Mouse (Mus musculus) CH12.LX (cell line): ENCODE data around the gene Igsf8. TPM values are rescaled to one million over a fixed set of nuclear protein-coding genes. Genes with fewer than 3 reads are reported as not detected.

Experiments used
- DNase-seq: peaks from one replicate; pipeline ENCODE4 v3.0.0-alpha.2; 2013; ENCODE audit errors: extremely low read depth
- H3K27ac ChIP-seq: 2 replicates; pipeline ENCODE4 v1.5.1; 2012; ENCODE audit warnings: low read depth, mild to moderate bottlenecking, control low read depth, moderate library complexity; ENCODE audit not compliant: insufficient read depth
- H3K27me3 ChIP-seq: replicated peaks from 2 replicates; pipeline ENCODE3; 2012; ENCODE audit warnings: inconsistent platforms
- H3K36me3 ChIP-seq, 2 experiments: replicated peaks in 1 of 2; 2 replicates each; pipeline versions ENCODE3 to v1.6.1; 2012; ENCODE audit warnings: inconsistent platforms in 1 of 2, low read length in 1 of 2, mild to moderate bottlenecking in 1 of 2, mixed read lengths in 1 of 2, moderate library complexity in 1 of 2; ENCODE audit not compliant: control insufficient read depth in 1 of 2, insufficient read depth in 1 of 2
- H3K4me1 ChIP-seq, 2 experiments: 2 replicates each; pipeline ENCODE4 v1.6.1; 2012; ENCODE audit warnings: inconsistent platforms in 1 of 2, moderate library complexity in 1 of 2; ENCODE audit not compliant: insufficient read depth in 2 of 2, control insufficient read depth in 1 of 2
- H3K4me2 ChIP-seq: 2 replicates; pipeline ENCODE4 v1.6.1; 2012; ENCODE audit warnings: low read depth, mild to moderate bottlenecking, control low read depth; ENCODE audit not compliant: poor library complexity, insufficient read depth, severe bottlenecking
- H3K4me3 ChIP-seq, 3 experiments: fragments of 150-350 bp in 1 of 3; sonication (generic) in 1 of 3; replicated peaks in 1 of 3; 2 replicates each; pipeline versions ENCODE3 to v1.5.1; 2011 to 2012; ENCODE audit warnings: low read depth in 2 of 3, low read length in 2 of 3, mild to moderate bottlenecking in 2 of 3, moderate library complexity in 2 of 3, control low read depth in 1 of 3, improper control_type of control experiment in 1 of 3, inconsistent platforms in 1 of 3, mixed read lengths in 1 of 3; ENCODE audit not compliant: poor library complexity in 1 of 3
- H3K79me2 ChIP-seq: replicated peaks from 2 replicates; pipeline ENCODE4 v1.6.1; 2012; ENCODE audit warnings: mild to moderate bottlenecking, moderate library complexity; ENCODE audit not compliant: control insufficient read depth, poor library complexity, insufficient read depth, severe bottlenecking; ENCODE audit errors: extremely low read depth
- H3K9ac ChIP-seq: 2 replicates; pipeline ENCODE4 v1.6.1; 2012; ENCODE audit warnings: low read depth, mild to moderate bottlenecking, control low read depth, moderate library complexity; ENCODE audit not compliant: insufficient read depth
- H3K9me3 ChIP-seq: replicated peaks from 2 replicates; pipeline ENCODE3; 2012; ENCODE audit warnings: low read length, inconsistent platforms, mixed read lengths
- BHLHE40 ChIP-seq: IDR thresholded peaks from 2 replicates; pipeline ENCODE4 v1.6.1; 2011; ENCODE audit warnings: mild to moderate bottlenecking, low read depth, low read length, improper control_type of control experiment
- CHD1 ChIP-seq: IDR thresholded peaks from 2 replicates; pipeline ENCODE4 v1.6.1; 2012; ENCODE audit warnings: low read depth, low read length, improper control_type of control experiment, inconsistent platforms
- CHD2 ChIP-seq: IDR thresholded peaks from 2 replicates; pipeline ENCODE4 v1.6.1; 2011; ENCODE audit warnings: low read length, improper control_type of control experiment
- ELF1 ChIP-seq: IDR thresholded peaks from 2 replicates; pipeline ENCODE4 v1.6.1; 2014; ENCODE audit warnings: low read depth, mild to moderate bottlenecking, inconsistent platforms, low read length, improper control_type of control experiment
- EP300 ChIP-seq: IDR thresholded peaks from 2 replicates; pipeline ENCODE4 v1.6.1; 2011; ENCODE audit warnings: low read length, improper control_type of control experiment
- GABPA ChIP-seq: IDR thresholded peaks from 2 replicates; pipeline ENCODE4 v1.6.1; 2012; ENCODE audit warnings: low read depth, low read length, improper control_type of control experiment, inconsistent platforms; ENCODE audit not compliant: insufficient replicate concordance
- IRF4 ChIP-seq: IDR thresholded peaks from 2 replicates; pipeline ENCODE4 v1.6.1; 2014; ENCODE audit warnings: low read depth, mild to moderate bottlenecking, inconsistent platforms, low read length, improper control_type of control experiment
- JUN ChIP-seq: IDR thresholded peaks from 2 replicates; pipeline ENCODE4 v1.6.1; 2011; ENCODE audit warnings: low read depth, mild to moderate bottlenecking, low read length, improper control_type of control experiment, moderate library complexity; ENCODE audit not compliant: insufficient read depth
- JUND ChIP-seq: conservative IDR thresholded peaks from 2 replicates; pipeline ENCODE4 v1.6.1; 2011; ENCODE audit warnings: low read depth, low read length, improper control_type of control experiment
- KAT2A ChIP-seq: IDR thresholded peaks from 2 replicates; pipeline ENCODE4 v1.6.1; 2012; ENCODE audit warnings: low read length, improper control_type of control experiment, inconsistent platforms; ENCODE audit not compliant: insufficient replicate concordance
- MEF2A ChIP-seq: IDR thresholded peaks from 2 replicates; pipeline ENCODE4 v1.6.1; 2014; ENCODE audit warnings: low read depth, mild to moderate bottlenecking, inconsistent platforms, low read length, improper control_type of control experiment, borderline replicate concordance
- MYC ChIP-seq: IDR thresholded peaks from 2 replicates; pipeline ENCODE4 v1.6.1; 2011; ENCODE audit warnings: low read depth, mild to moderate bottlenecking, improper control_type of control experiment, low read length
- NELFE ChIP-seq: IDR thresholded peaks from 2 replicates; pipeline ENCODE4 v1.6.1; 2011; ENCODE audit warnings: low read depth, low read length, improper control_type of control experiment
- POLR2AphosphoS2 ChIP-seq: IDR thresholded peaks from 2 replicates; pipeline ENCODE4 v1.6.1; 2011; ENCODE audit warnings: low read depth, low read length, improper control_type of control experiment
- RCOR1 ChIP-seq: conservative IDR thresholded peaks from 2 replicates; pipeline ENCODE4 v1.6.1; 2012; ENCODE audit warnings: low read depth, mild to moderate bottlenecking, inconsistent platforms, low read length, improper control_type of control experiment
- SIN3A ChIP-seq: IDR thresholded peaks from 2 replicates; pipeline ENCODE4 v1.6.1; 2012; ENCODE audit warnings: low read length, improper control_type of control experiment, inconsistent platforms
- USF1 ChIP-seq: IDR thresholded peaks from 2 replicates; pipeline ENCODE4 v1.6.1; 2014; ENCODE audit warnings: low read depth, mild to moderate bottlenecking, inconsistent platforms, low read length, improper control_type of control experiment
- ZC3H11A ChIP-seq: IDR thresholded peaks from 2 replicates; pipeline ENCODE4 v1.6.1; 2012; ENCODE audit warnings: low read depth, mild to moderate bottlenecking, inconsistent platforms, low read length, improper control_type of control experiment
- ZKSCAN1 ChIP-seq: IDR thresholded peaks from 2 replicates; pipeline ENCODE4 v1.6.1; 2012; ENCODE audit warnings: low read depth, inconsistent platforms, low read length, improper control_type of control experiment, borderline replicate concordance
- dilution Hi-C: fragments of 300-500 bp; cut with MboI; formaldehyde crosslinking; loops from 2 replicates; pipeline ENCODE4 v1.14.3; 2020; ENCODE audit warnings: low sequenced_read_pairs; ENCODE audit not compliant: extremely low pct_unique_long_range_greater_than_20kb, extremely low pct_ligation_motif_present
- in situ Hi-C: fragments of 300-500 bp; cut with MboI; formaldehyde crosslinking; loops from 3 replicates; pipeline ENCODE4 v1.14.3; 2019; ENCODE audit warnings: low sequenced_read_pairs, low pct_ligation_motif_present, low pct_unique_long_range_greater_than_20kb, mixed read lengths
- polyA plus RNA-seq: library from polyadenylated mRNA; unstranded; fragments of >175 nt; gene quantifications from 2 replicates; pipeline ENCODE4 v1.2.1, GENCODE M21; 2012; ENCODE audit warnings: low read depth; ENCODE audit not compliant: insufficient read length
- total RNA-seq, 2 experiments: library from RNA; depleted of rRNA; stranded (reverse); fragments of 300-350 nt in 1 of 2; fragments of >200 nt in 1 of 2; gene quantifications; 2 replicates each; pipeline ENCODE4 v1.2.3; 2012 to 2014

The Igsf8 gene
- total and polyA plus RNA-seq, 3 experiments = 7.4 to 37.0 (median 25.9) TPM

- H3K9me3 ChIP-seq = no peaks in the 10 kb centered on the region
- dilution Hi-C loops = no loop called here
- DNase-seq = no peak
- H3K27ac ChIP-seq = no peak overlapping the region
- in situ Hi-C loops = no loop called here
- no peak overlapping the region for H3K4me3 ChIP-seq
- no peaks in the 10 kb centered on the region for H3K27me3 ChIP-seq
- no peaks in the 10 kb centered on the region for H3K36me3 ChIP-seq
- H3K4me2 ChIP-seq = no peak overlapping the region
- no peak overlapping the region for H3K9ac ChIP-seq
- H3K4me1 ChIP-seq = peaks cover 4 to 23% of the 10 kb centered on the region in 2 experiments; a peak in 3 of 4 replicates
- no peak for TF ChIP-seq RCOR1
- TF ChIP-seq ELF1 = no peak
- H3K79me2 ChIP-seq = no peaks in the 10 kb centered on the region
These were observed 41.0 kb upstream of the Igsf8 start for GRCm38 (mm10) chr1:172220414-172220813.

DNA sequence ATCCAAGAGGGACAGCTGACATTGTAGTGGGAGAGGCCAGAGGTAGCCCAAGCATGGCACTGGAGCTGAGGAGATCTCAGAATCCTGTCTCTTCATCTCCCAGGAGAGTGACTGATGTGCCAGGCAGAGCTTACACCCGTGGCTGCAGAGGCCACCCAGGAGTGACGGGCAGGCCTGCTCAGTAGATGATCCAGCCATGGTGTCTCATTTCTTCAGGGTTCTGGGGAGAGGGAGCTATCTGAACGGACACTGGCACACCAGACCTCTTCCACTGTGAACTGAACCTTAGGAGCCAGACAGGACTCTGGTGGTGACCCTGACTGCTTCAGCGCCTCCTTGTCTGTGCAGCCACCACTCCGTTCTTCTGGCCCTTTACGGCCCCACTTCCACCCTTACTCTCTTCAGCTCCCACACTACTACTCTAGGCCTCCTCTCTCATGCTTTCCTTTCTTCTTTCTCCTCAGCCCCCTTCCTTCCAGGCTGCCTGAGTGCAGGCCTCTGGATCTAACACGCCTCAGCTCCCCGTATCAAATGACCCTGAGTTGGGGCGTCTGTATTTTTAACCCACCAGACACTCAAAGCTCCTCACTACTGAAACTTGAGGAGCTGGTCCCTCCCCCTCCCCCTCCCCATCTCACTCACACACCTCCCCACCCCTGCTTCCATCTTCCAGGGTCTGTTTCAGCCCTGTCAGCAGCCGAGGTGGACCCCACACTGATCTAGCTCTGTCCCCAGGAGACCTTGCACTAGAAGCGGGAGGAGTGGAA lies 40.0 kb upstream of the Igsf8 start:
- H3K4me2 ChIP-seq = no peak overlapping the region
- DNase-seq = no peak
- H3K4me3 ChIP-seq = no peak overlapping the region
- H3K27me3 ChIP-seq = no peaks in the 10 kb centered on the region
- H3K4me1 ChIP-seq = peaks cover 3 to 23% of the 10 kb centered on the region in 2 experiments; a peak in 3 of 4 replicates
- H3K27ac ChIP-seq = no peak overlapping the region
- dilution Hi-C loops = no loop called here
- in situ Hi-C loops = no loop called here
- H3K9me3 ChIP-seq = no peaks in the 10 kb centered on the region
- no peaks in the 10 kb centered on the region for H3K79me2 ChIP-seq
- H3K36me3 ChIP-seq = no peaks in the 10 kb centered on the region
- H3K9ac ChIP-seq = no peak overlapping the region
- no peak for TF ChIP-seq IRF4
- no peak for TF ChIP-seq ZC3H11A
- no peak for TF ChIP-seq POLR2AphosphoS2
- TF ChIP-seq JUN = no peak
- no peak for TF ChIP-seq ELF1
- TF ChIP-seq SIN3A = no peak
- no peak for TF ChIP-seq EP300
- TF ChIP-seq USF1 = no peak
- no peak for TF ChIP-seq CHD1
- TF ChIP-seq KAT2A = no peak
- TF ChIP-seq MYC = no peak
- TF ChIP-seq CHD2 = no peak
- TF ChIP-seq RCOR1 = no peak
- no peak for TF ChIP-seq GABPA
- TF ChIP-seq BHLHE40 = no peak
- TF ChIP-seq ZKSCAN1 = no peak
- TF ChIP-seq JUND = no peak
- no peak for TF ChIP-seq MEF2A
- TF ChIP-seq NELFE = no peak
